Mouse (Mus musculus) lung, adult 2 months (tissue): ENCODE measurements around the gene Slc38a1.

Experiments
- CTCF ChIP-seq: fragments of 200-500 bp; IDR thresholded peaks from 2 replicates; pipeline ENCODE4 v1.5.1; 2011; ENCODE audit warnings: mild to moderate bottlenecking, low read length, control low read depth; ENCODE audit not compliant: insufficient read depth
- POLR2A ChIP-seq: fragments of 200-500 bp; IDR thresholded peaks from 2 replicates; pipeline ENCODE4 v1.6.1; 2011; ENCODE audit warnings: low read depth, mild to moderate bottlenecking, control low read depth, low read length, borderline replicate concordance; ENCODE audit errors: extremely low read depth

- TF ChIP-seq CTCF (no peak), POLR2A (no peak)
Measured at GRCm38 (mm10) chr15:96548363-96548762, 94.3 kb downstream of the Slc38a1 start.
